Mouse (Mus musculus): ENCODE measurements around the gene Tmem101. TPM values are rescaled to one million over a fixed set of nuclear protein-coding genes. Genes with fewer than 3 reads are reported as not detected.

Tmem101 gene
- 6.0 TPM for polyA plus RNA-seq (2014; fragmentation: Illumina TruSeq; extraction: RNeasy Lipid Tissue Mini Kit (QIAGEN cat#74804))

GRCm38 (mm10) chr11:102156039-102156785, at the start of gene Tmem101:
Gene Tmem101 (minus strand): TSS chr11:102156404.

GRCm38 (mm10) chr11:102189461-102190436, 33.5 kb upstream of the Tmem101 start, which contains the start of gene G6pc3:
Gene G6pc3 (plus strand): TSS chr11:102189620.

GRCm38 (mm10) chr11:102184646-102185495, 28.7 kb upstream of the Tmem101 start, which contains the start of gene Lsm12:
Gene Lsm12 (minus strand): TSS chr11:102185296.

GRCm38 (mm10) chr11:102145471-102146001, 10.7 kb downstream of the Tmem101 start, which contains the start of gene Nags:
Gene Nags (plus strand): TSS chr11:102145513.

GRCm38 (mm10) chr11:102107732-102108131, 48.5 kb downstream of the Tmem101 start, which contains the start of gene Pyy:
Gene Pyy (minus strand): TSS chr11:102107832.

Other genes with a start within 250 kb of the Tmem101 start
- gene Sost, start 189.4 kb downstream of the Tmem101 start, polyA plus RNA-seq (2014; fragmentation: Illumina TruSeq; extraction: RNeasy Lipid Tissue Mini Kit (QIAGEN cat#74804)), result not detected
- gene Cfap97d1, start 172.1 kb downstream of the Tmem101 start, polyA plus RNA-seq (2014; fragmentation: Illumina TruSeq; extraction: RNeasy Lipid Tissue Mini Kit (QIAGEN cat#74804)), result not detected
- 22.0 TPM for gene Dusp3, start 169.4 kb downstream of the Tmem101 start, polyA plus RNA-seq (2014; fragmentation: Illumina TruSeq; extraction: RNeasy Lipid Tissue Mini Kit (QIAGEN cat#74804))
- gene Mpp3, start 127.9 kb downstream of the Tmem101 start, polyA plus RNA-seq (2014; fragmentation: Illumina TruSeq; extraction: RNeasy Lipid Tissue Mini Kit (QIAGEN cat#74804)), result 1.6 TPM
- gene Cd300lg, start 114.9 kb downstream of the Tmem101 start, polyA plus RNA-seq (2014; fragmentation: Illumina TruSeq; extraction: RNeasy Lipid Tissue Mini Kit (QIAGEN cat#74804)), result 5.4 TPM
- gene Mpp2, start 67.9 kb downstream of the Tmem101 start, polyA plus RNA-seq (2014; fragmentation: Illumina TruSeq; extraction: RNeasy Lipid Tissue Mini Kit (QIAGEN cat#74804)), result 0.63 TPM
- not detected for gene Ppy, start 55.1 kb downstream of the Tmem101 start, polyA plus RNA-seq (2014; fragmentation: Illumina TruSeq; extraction: RNeasy Lipid Tissue Mini Kit (QIAGEN cat#74804))
- gene Pyy, start 48.6 kb downstream of the Tmem101 start, polyA plus RNA-seq (2014; fragmentation: Illumina TruSeq; extraction: RNeasy Lipid Tissue Mini Kit (QIAGEN cat#74804)), result not detected
- gene Nags, start 10.9 kb downstream of the Tmem101 start, polyA plus RNA-seq (2014; fragmentation: Illumina TruSeq; extraction: RNeasy Lipid Tissue Mini Kit (QIAGEN cat#74804)), result not detected
- gene Lsm12, start 28.9 kb upstream of the Tmem101 start, polyA plus RNA-seq (2014; fragmentation: Illumina TruSeq; extraction: RNeasy Lipid Tissue Mini Kit (QIAGEN cat#74804)), result 73.6 TPM
- 0.71 TPM for gene G6pc3, start 33.2 kb upstream of the Tmem101 start, polyA plus RNA-seq (2014; fragmentation: Illumina TruSeq; extraction: RNeasy Lipid Tissue Mini Kit (QIAGEN cat#74804))
- gene Hdac5, start 73.8 kb upstream of the Tmem101 start, polyA plus RNA-seq (2014; fragmentation: Illumina TruSeq; extraction: RNeasy Lipid Tissue Mini Kit (QIAGEN cat#74804)), result 1.00 TPM
- not detected for gene BC030867, start 92.5 kb upstream of the Tmem101 start, polyA plus RNA-seq (2014; fragmentation: Illumina TruSeq; extraction: RNeasy Lipid Tissue Mini Kit (QIAGEN cat#74804))
- not detected for gene Asb16, start 112.3 kb upstream of the Tmem101 start, polyA plus RNA-seq (2014; fragmentation: Illumina TruSeq; extraction: RNeasy Lipid Tissue Mini Kit (QIAGEN cat#74804))
- gene Tmub2, start 128.5 kb upstream of the Tmem101 start, polyA plus RNA-seq (2014; fragmentation: Illumina TruSeq; extraction: RNeasy Lipid Tissue Mini Kit (QIAGEN cat#74804)), result 3.6 TPM
- gene Atxn7l3, start 140.2 kb upstream of the Tmem101 start, polyA plus RNA-seq (2014; fragmentation: Illumina TruSeq; extraction: RNeasy Lipid Tissue Mini Kit (QIAGEN cat#74804)), result 8.8 TPM
- 54.4 TPM for gene Ubtf, start 163.3 kb upstream of the Tmem101 start, polyA plus RNA-seq (2014; fragmentation: Illumina TruSeq; extraction: RNeasy Lipid Tissue Mini Kit (QIAGEN cat#74804))
- gene Slc4a1, start 209.8 kb upstream of the Tmem101 start, polyA plus RNA-seq (2014; fragmentation: Illumina TruSeq; extraction: RNeasy Lipid Tissue Mini Kit (QIAGEN cat#74804)), result not detected
- not detected for gene Rundc3a, start 237.0 kb upstream of the Tmem101 start, polyA plus RNA-seq (2014; fragmentation: Illumina TruSeq; extraction: RNeasy Lipid Tissue Mini Kit (QIAGEN cat#74804))

Data from ovary, adult 10 weeks (tissue).